Mouse (Mus musculus) embryonic stem cell, embryonic (primary cell): Measurements from ENCODE around the gene Slc22a20.

Experiments
- CTCF ChIA-PET, 4 experiments: fragments of 300-600 bp in 2 of 4; fragments of 350-600 bp in 2 of 4; sonication (Branson Sonifier 250); formaldehyde crosslinking; loops; one replicate each; lab custom pipeline; 2022; ENCODE audit warnings: inconsistent platforms in 2 of 4; lab: Charles Lee
- POLR2A ChIA-PET, 4 experiments: fragments of 300-600 bp in 2 of 4; fragments of 350-600 bp in 2 of 4; sonication (Branson Sonifier 250); formaldehyde crosslinking; loops; one replicate each; lab custom pipeline; 2022; ENCODE audit warnings: antibody characterized with exemption in 4 of 4, inconsistent platforms in 1 of 4; lab: Charles Lee

The Slc22a20 gene

GRCm38 (mm10) chr19:5975112-5975511, 10.8 kb downstream of the Slc22a20 start:
- POLR2A ChIA-PET, result interaction anchor here in 2 of 4 experiments (1.3 to 2.6 kb wide), 6 partner anchors 8 to 167 kb away, joined by 3 to 11 read pairs (median 4); partner anchors contain the start of genes Arl2 (in 1 of the 2), Capn1 (in 1 of the 2) and Pola2 (in 1 of the 2)
- CTCF ChIA-PET, result interaction anchor here in 1 of 4 experiments (1.0 kb wide), 1 partner anchor 11 kb away, joined by 5 read pairs; the partner anchor contains the start of gene Pola2

GRCm38 (mm10) chr19:5967664-5968063, 18.3 kb downstream of the Slc22a20 start:
- ChIA-PET CTCF (interaction anchor here in 3 of 4 experiments (0.7 to 5.0 kb wide), 7 partner anchors 15 to 364 kb away, joined by 3 to 58 read pairs (median 4); partner anchors contain the start of genes Capn1 (in 1 of the 3) and Snx15 (in 1 of the 3)), POLR2A (interaction anchor here in 3 of 4 experiments (0.7 to 3.0 kb wide), 24 partner anchors 9 to 174 kb away, joined by 3 to 19 read pairs (median 6); partner anchors contain the start of genes Capn1 (in 3 of the 3), Syvn1 (in 2 of the 3), Arl2 (in 1 of the 3) and Sac3d1 (in 1 of the 3))

- ChIA-PET CTCF (interaction anchor here (0.6 to 5.0 kb wide), 16 partner anchors 14 to 1841 kb away, joined by 3 to 58 read pairs (median 4); partner anchors contain the start of genes Capn1 (in 2 of the 4), Aip (in 1 of the 4), Arl2 (in 1 of the 4) and Snx15 (in 1 of the 4)), POLR2A (interaction anchor here in 3 of 4 experiments (0.6 to 4.2 kb wide), 52 partner anchors 9 to 374 kb away, joined by 3 to 39 read pairs (median 4); partner anchors contain the start of genes Capn1 (in 3 of the 3), Syvn1 (in 3 of the 3), Cdca5 (in 2 of the 3) and Sac3d1 (in 2 of the 3))
Observed at GRCm38 (mm10) chr19:5966786-5967185, 19.2 kb downstream of the Slc22a20 start.

DNA sequence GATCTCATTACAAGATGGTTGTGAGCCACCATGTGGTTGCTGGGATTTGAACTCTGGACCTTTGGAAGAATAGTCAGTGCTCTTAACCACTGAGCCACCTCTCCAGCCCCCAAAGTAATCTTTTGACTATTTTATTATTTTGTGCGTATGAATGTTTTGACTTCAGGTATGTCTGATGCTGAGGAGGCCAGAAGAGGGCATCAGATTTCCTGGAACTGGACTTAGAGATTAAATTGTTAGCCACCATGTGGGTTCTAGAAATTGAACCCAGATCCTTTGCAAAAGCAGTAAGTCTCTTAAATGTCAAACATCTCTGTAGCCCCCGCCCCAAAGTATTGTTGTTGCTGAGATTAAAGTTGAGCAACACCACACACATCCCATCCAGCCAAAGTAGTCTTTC, 20.0 kb downstream of the Slc22a20 start:
- CTCF ChIA-PET, result interaction anchor here (0.6 to 5.0 kb wide), 13 partner anchors 39 to 179 kb away, joined by 3 to 58 read pairs (median 7); partner anchors contain the start of genes Capn1 (in 2 of the 4) and Snx15 (in 1 of the 4)
- POLR2A ChIA-PET, result interaction anchor here in 3 of 4 experiments (0.5 to 4.2 kb wide), 32 partner anchors 17 to 467 kb away, joined by 3 to 39 read pairs (median 5); partner anchors contain the start of genes Capn1 (in 3 of the 3), Syvn1 (in 3 of the 3), Cdca5 (in 2 of the 3) and Sac3d1 (in 2 of the 3)

DNA sequence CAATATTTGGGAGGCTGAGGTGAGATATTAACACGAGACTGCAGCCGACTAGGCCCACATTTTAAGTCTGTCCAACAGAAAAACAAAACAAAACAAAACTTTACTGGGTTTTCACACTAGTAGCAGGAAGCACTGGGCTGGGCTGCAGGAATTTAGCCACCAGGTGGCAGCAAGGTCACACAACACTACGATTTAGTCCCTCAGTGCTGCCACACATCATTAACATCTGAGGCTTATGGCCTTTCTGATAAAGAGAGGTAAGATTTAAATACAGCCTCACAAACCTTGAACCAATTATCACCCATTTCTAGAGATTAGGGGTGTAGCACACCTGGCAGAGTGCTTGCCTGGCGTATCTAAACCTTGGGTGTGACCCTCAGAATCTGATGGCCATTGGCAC, 20.7 kb downstream of the Slc22a20 start:
- CTCF ChIA-PET, result interaction anchor here (0.6 to 5.0 kb wide), 14 partner anchors 50 to 338 kb away, joined by 3 to 58 read pairs (median 9); partner anchors contain the start of genes Capn1 (in 2 of the 4) and Snx15 (in 1 of the 4)
- POLR2A ChIA-PET, result interaction anchor here in 3 of 4 experiments (1.0 to 4.2 kb wide), 17 partner anchors 21 to 178 kb away, joined by 3 to 39 read pairs (median 11); partner anchors contain the start of genes Cdca5 (in 2 of the 3), Syvn1 (in 2 of the 3), Tm7sf2 (in 2 of the 3) and Zfpl1 (in 2 of the 3)

DNA sequence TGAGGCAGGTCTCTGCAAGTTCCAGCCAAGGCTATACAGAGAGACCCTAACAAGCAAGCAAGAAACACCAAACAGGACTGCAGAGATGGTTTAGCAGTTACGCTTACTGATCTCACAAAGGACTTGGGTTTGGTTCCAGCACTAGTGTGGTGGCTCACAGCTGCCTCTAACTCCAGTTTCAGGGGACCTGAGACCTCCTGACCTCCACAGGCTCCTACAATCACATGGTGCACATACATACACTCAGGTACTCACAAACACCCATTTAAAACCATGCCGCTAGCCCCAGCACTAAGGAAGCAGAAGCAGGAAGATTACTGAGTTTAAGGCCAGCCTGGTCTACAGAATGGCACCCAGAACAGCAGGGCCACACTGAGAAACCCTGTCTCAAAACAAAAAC, 21.1 kb downstream of the Slc22a20 start:
- POLR2A ChIA-PET, result interaction anchor here (0.7 to 4.2 kb wide), 52 partner anchors 10 to 476 kb away, joined by 3 to 39 read pairs (median 6); partner anchors contain the start of genes Capn1 (in 4 of the 4), Arl2 (in 2 of the 4), Batf2 (in 2 of the 4) and Cdc42ep2 (in 2 of the 4)

DNA sequence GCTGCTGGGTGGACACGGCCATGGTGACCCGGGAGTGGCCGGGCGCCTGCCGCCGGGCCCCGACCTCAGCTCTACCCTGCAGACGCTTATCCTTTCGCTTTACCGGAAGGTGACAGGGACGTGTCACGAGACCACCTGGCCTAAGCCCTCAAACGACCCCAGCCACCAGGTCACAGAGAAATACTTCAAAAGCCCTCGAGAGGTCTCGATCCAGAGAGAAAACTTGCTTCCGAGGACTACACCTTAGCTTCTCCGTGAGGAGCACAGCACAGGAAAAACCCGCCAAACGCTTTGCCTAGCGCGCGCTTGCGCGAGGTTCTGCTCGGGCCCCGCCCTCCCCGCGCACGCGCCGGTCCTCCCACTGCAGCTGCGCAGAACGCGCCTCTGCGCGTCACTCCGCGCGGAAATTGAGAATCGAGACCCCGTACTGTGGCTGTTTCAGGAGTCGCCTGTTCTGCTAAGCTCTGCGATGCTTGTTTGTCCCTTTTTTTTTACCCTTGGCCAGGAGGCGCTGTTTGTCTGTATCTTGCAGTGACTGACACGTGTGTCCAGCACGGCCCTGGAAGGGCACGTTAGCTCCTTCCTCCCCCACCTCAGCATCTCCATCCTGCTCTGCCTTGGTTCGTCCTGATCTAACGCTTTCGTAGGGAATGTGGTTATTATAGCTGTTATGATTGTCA, 21.9 kb downstream of the Slc22a20 start, which contains the start of gene Pola2:
Gene Pola2 (minus strand): TSS at position 320 of the 680 bp plus-strand sequence.
- ChIA-PET CTCF (interaction anchor here (0.5 to 5.0 kb wide), 40 partner anchors 8 to 395 kb away, joined by 3 to 58 read pairs (median 4); partner anchors contain the start of genes Capn1 (in 4 of the 4), Snx15 (in 2 of the 4), Ap5b1 (in 1 of the 4) and Arl2 (in 1 of the 4)), POLR2A (interaction anchor here (0.6 to 4.2 kb wide), 87 partner anchors 9 to 476 kb away, joined by 3 to 39 read pairs (median 4); partner anchors contain the start of genes Capn1 (in 4 of the 4), Cdca5 (in 3 of the 4), Snx15 (in 3 of the 4) and Zfpl1 (in 3 of the 4))

More for the DNA sequence above, 21.1 kb downstream of the Slc22a20 start:
- CTCF ChIA-PET, result interaction anchor here (1.0 to 5.0 kb wide), 16 partner anchors 9 to 342 kb away, joined by 3 to 58 read pairs (median 8); partner anchors contain the start of genes Capn1 (in 3 of the 4), Cdc42bpg (in 1 of the 4) and Snx15 (in 1 of the 4)

DNA sequence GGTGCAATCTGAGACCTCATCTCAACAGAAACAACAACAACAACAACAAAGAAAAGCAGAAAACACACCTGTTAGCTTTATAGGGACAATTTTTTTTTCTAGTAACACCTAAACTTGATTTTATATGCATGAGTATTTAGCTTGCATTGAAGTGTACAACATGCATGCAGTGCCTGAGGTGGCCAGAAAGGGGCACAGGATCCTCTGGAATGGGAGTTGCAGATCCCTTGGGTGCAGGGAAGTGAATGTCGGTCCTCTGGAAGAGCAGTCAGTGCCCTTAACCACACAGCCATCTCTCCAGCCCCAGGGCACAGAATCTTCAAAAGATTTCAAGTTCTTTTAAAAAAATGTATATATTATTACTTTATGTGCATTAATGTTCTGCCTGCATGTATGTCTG, 23.3 kb downstream of the Slc22a20 start:
- ChIA-PET CTCF (interaction anchor here in 1 of 4 experiments (0.5 to 0.9 kb wide), 3 partner anchors 56 to 104 kb away, joined by 3 read pairs; partner anchors contain the start of gene Znhit2), POLR2A (interaction anchor here in 3 of 4 experiments (0.7 to 2.8 kb wide), 18 partner anchors 12 to 474 kb away, joined by 3 to 24 read pairs (median 4); partner anchors contain the start of genes Cdc42ep2 (in 1 of the 3), Cdca5 (in 1 of the 3), Mus81 (in 1 of the 3) and Snx15 (in 1 of the 3))

DNA sequence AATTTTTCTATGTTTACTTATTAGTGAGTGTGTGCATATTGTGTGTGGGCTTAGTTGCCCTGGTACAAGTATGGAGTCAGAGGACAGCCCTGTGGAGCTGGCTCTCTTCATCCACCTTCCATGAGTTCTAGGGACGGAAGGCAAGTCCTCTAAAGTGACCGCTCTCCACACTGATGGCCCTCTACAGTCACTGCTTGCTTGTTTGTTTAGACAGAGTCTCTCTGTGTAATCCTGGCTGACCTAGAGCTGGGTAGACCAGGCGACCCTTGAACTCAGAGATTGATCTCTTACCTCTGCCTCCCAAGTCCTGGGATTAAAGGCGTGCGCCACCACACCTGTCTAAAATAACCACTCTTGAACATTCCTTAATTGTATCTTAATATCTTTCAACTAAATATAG, 28.6 kb downstream of the Slc22a20 start:
- POLR2A ChIA-PET, result interaction anchor here (0.6 to 4.1 kb wide), 9 partner anchors 14 to 171 kb away, joined by 3 to 16 read pairs (median 6); partner anchors contain the start of genes Cdc42ep2 (in 1 of the 4) and Snx15 (in 1 of the 4)
- CTCF ChIA-PET, result interaction anchor here in 3 of 4 experiments (0.6 to 3.6 kb wide), 14 partner anchors 13 to 185 kb away, joined by 3 to 32 read pairs (median 4); partner anchors contain the start of genes Cdc42ep2 (in 3 of the 3), Arl2 (in 1 of the 3) and Capn1 (in 1 of the 3)

- ChIA-PET CTCF (interaction anchor here (0.6 to 3.6 kb wide), 26 partner anchors 11 to 378 kb away, joined by 3 to 32 read pairs (median 4); partner anchors contain the start of genes Cdc42ep2 (in 4 of the 4), Arl2 (in 1 of the 4), Capn1 (in 1 of the 4) and Cdc42bpg (in 1 of the 4)), POLR2A (interaction anchor here (0.6 to 4.4 kb wide), 27 partner anchors 11 to 171 kb away, joined by 3 to 17 read pairs (median 4); partner anchors contain the start of genes Cdc42ep2 (in 2 of the 4), Capn1 (in 1 of the 4), Snx15 (in 1 of the 4) and Tigd3 (in 1 of the 4))
Observed at GRCm38 (mm10) chr19:5956685-5957084, 29.3 kb downstream of the Slc22a20 start.

DNA sequence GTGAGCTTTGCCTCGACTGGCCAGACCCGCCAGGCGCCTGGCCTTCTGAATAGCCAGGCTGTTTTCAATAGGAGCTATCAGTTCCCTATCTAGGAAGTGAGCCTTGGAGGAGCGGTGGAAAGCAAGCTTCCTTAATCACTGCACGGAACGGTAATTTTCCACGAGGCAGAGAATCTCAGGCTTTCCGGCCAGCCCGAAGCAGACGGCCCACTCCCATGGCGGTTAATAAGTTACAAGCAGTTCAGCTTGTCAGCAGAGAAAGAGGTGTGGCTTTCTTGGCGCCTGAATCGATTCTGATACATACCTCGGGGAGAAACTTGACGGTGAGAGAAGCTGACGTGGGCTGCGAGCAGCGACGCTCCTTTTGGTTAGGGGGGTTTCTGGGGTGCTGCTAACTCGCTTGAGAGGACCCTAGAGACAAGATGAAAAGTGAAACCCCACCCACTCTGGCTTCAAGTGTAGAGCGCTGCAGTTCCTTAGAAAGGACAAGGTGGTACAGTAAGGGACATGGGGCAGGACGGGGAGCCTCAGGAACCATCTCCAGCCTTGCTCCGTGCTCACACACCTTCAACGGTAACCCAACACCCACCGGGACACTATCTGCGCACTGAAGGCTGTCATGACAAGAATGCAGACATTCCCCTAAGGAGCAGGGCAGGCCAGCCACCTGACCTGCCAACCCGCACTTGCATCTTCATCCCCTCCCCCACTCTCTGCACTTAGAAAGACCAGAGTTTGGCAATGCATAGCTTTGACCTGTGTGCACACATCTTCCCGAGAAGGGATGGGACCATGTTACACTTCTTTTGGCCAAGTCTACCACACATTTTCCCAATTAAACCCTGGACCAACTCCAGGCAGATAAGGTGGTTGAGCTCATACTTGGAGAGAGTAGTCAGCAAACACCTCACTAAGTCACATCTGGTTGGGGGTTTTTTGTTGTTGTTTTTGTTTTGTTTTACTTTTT, 30.0 kb downstream of the Slc22a20 start:
- CTCF ChIA-PET, result interaction anchor here (0.5 to 3.6 kb wide), 38 partner anchors 7 to 1951 kb away, joined by 3 to 32 read pairs (median 4); partner anchors contain the start of genes Cdc42ep2 (in 4 of the 4), Arl2 (in 1 of the 4), Capn1 (in 1 of the 4) and Cdc42bpg (in 1 of the 4)
- POLR2A ChIA-PET, result interaction anchor here (0.5 to 4.4 kb wide), 52 partner anchors 8 to 1315 kb away, joined by 3 to 17 read pairs (median 4); partner anchors contain the start of genes Cdc42ep2 (in 3 of the 4), Pola2 (in 3 of the 4), Capn1 (in 1 of the 4) and Snx15 (in 1 of the 4)

DNA sequence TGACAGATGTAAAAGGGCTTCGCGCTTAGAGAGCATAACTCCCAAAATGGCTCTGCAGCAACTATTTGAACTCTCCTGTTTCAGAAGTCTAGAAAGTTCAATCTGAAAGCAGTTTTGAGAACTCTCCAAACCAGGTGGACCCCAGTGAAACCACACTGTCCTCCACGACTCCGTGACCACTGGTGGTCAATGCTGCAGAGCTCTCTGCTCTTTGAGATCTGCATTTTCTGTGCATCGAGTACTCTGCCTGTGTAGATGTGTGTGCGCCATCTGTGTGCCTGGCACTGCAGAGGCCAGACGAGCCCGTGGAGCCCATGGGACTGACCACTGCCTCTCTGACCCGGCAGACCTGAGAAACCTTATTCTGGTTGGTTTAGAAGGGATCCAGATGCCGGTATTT, 31.0 kb downstream of the Slc22a20 start:
- ChIA-PET POLR2A (interaction anchor here in 3 of 4 experiments (0.5 to 4.4 kb wide), 31 partner anchors 9 to 173 kb away, joined by 3 to 21 read pairs (median 5); partner anchors contain the start of genes Cdc42ep2 (in 3 of the 3), Pola2 (in 3 of the 3), Capn1 (in 1 of the 3) and Mrpl49 (in 1 of the 3)), CTCF (interaction anchor here (0.6 to 3.6 kb wide), 13 partner anchors 9 to 1950 kb away, joined by 3 to 32 read pairs (median 4); partner anchors contain the start of genes Cdc42ep2 (in 2 of the 4), Pola2 (in 1 of the 4) and Tigd3 (in 1 of the 4))

- POLR2A ChIA-PET, result interaction anchor here in 3 of 4 experiments (0.6 to 4.4 kb wide), 33 partner anchors 9 to 167 kb away, joined by 3 to 21 read pairs (median 4); partner anchors contain the start of genes Cdc42ep2 (in 2 of the 3), Pola2 (in 2 of the 3), Capn1 (in 1 of the 3) and Mrpl49 (in 1 of the 3)
- CTCF ChIA-PET, result interaction anchor here in 3 of 4 experiments (0.6 to 2.6 kb wide), 8 partner anchors 10 to 480 kb away, joined by 3 to 15 read pairs (median 5); partner anchors contain the start of genes Cdc42ep2 (in 2 of the 3), Pola2 (in 1 of the 3) and Tigd3 (in 1 of the 3)
Observed at GRCm38 (mm10) chr19:5954031-5954710, 31.8 kb downstream of the Slc22a20 start.
